Mouse (Mus musculus) myocyte (in vitro differentiated cells): ENCODE measurements around the gene Alk. TPM values are rescaled to one million over a fixed set of nuclear protein-coding genes. Genes with fewer than 3 reads are reported as not detected.

Experiments used
- H3K27me3 ChIP-seq: one replicate; pipeline ENCODE4 v1.6.1; 2011; ENCODE audit not compliant: control insufficient read depth, insufficient read depth, insufficient read length
- H3K36me3 ChIP-seq: one replicate; pipeline ENCODE4 v1.6.1; 2011; ENCODE audit not compliant: control insufficient read depth, insufficient read depth
- H3K4me2 ChIP-seq: one replicate; pipeline ENCODE4 v1.6.1; 2011; ENCODE audit warnings: low read depth, control low read depth
- H3K4me3 ChIP-seq: one replicate; pipeline ENCODE4 v1.5.1; 2011; ENCODE audit warnings: mild to moderate bottlenecking, control low read depth, moderate library complexity
- H3K79me2 ChIP-seq: one replicate; pipeline ENCODE4 v1.6.1; 2011; ENCODE audit not compliant: control insufficient read depth, insufficient read depth
- H3ac ChIP-seq: one replicate; pipeline ENCODE4 v1.6.1; 2011; ENCODE audit not compliant: control insufficient read depth, insufficient read length
- CEBPB ChIP-seq: IDR thresholded peaks from 2 replicates; pipeline ENCODE4 v1.6.1; 2011; ENCODE audit warnings: mild to moderate bottlenecking, moderate library complexity; ENCODE audit not compliant: poor library complexity, insufficient read depth, severe bottlenecking
- E2F4 ChIP-seq: IDR thresholded peaks from one replicate; pipeline ENCODE4 v1.6.1; 2011; ENCODE audit warnings: mild to moderate bottlenecking, control low read depth, moderate library complexity; ENCODE audit not compliant: insufficient read depth
- MAX ChIP-seq: IDR thresholded peaks from one replicate; pipeline ENCODE4 v1.6.1; 2011; ENCODE audit warnings: low read depth, mild to moderate bottlenecking, control low read depth
- MYOD1 ChIP-seq, 3 experiments: IDR thresholded peaks; one replicate each; pipeline ENCODE4 v1.6.1; 2011; ENCODE audit warnings: control low read depth in 2 of 3, low read depth in 2 of 3, mild to moderate bottlenecking in 2 of 3, moderate library complexity in 1 of 3; ENCODE audit not compliant: insufficient read length in 2 of 3, control insufficient read depth in 1 of 3
- MYOG ChIP-seq, 3 experiments: IDR thresholded peaks; one replicate each; pipeline ENCODE4 v1.6.1; 2011; ENCODE audit warnings: control low read depth in 2 of 3, low read depth in 2 of 3, mild to moderate bottlenecking in 2 of 3; ENCODE audit not compliant: insufficient read length in 2 of 3, control insufficient read depth in 1 of 3, insufficient read depth in 1 of 3
- POLR2A ChIP-seq: IDR thresholded peaks from one replicate; pipeline ENCODE4 v1.6.1; 2011; ENCODE audit warnings: low read depth, mild to moderate bottlenecking, control low read depth, moderate library complexity; ENCODE audit not compliant: insufficient read length
- POLR2AphosphoS2 ChIP-seq: IDR thresholded peaks from one replicate; pipeline ENCODE4 v1.6.1; 2011; ENCODE audit warnings: low read depth, control low read depth; ENCODE audit not compliant: insufficient read length
- REST ChIP-seq: IDR thresholded peaks from one replicate; pipeline ENCODE4 v1.6.1; 2011; ENCODE audit warnings: mild to moderate bottlenecking, control low read depth, moderate library complexity; ENCODE audit not compliant: insufficient read depth, insufficient read length
- SRF ChIP-seq: IDR thresholded peaks from one replicate; pipeline ENCODE4 v1.6.1; 2011; ENCODE audit warnings: low read depth; ENCODE audit not compliant: control insufficient read depth, insufficient read length
- TCF12 ChIP-seq: IDR thresholded peaks from one replicate; pipeline ENCODE4 v1.6.1; 2011; ENCODE audit warnings: mild to moderate bottlenecking, control low read depth; ENCODE audit not compliant: poor library complexity, insufficient read depth, severe bottlenecking
- TCF3 ChIP-seq: IDR thresholded peaks from one replicate; pipeline ENCODE4 v1.6.1; 2011; ENCODE audit warnings: low read depth, control low read depth; ENCODE audit not compliant: insufficient read length
- USF1 ChIP-seq: IDR thresholded peaks from one replicate; pipeline ENCODE4 v1.6.1; 2011; ENCODE audit warnings: low read depth, mild to moderate bottlenecking, control low read depth, moderate library complexity
- polyA plus RNA-seq: library from polyadenylated mRNA; unstranded; fragments of >200 nt; fragmentation: generic; extraction: Trizol; gene quantifications from one replicate; pipeline ENCODE4 v1.2.1, GENCODE M21; 2012; ENCODE audit warnings: missing spikeins

Gene Alk
- polyA plus RNA-seq, 1 experiment, result not detected

GRCm38 (mm10) chr17:72639400-72639799, 35.0 kb upstream of the Alk start:
- H3K4me2 ChIP-seq, result no peak overlapping the region

GRCm38 (mm10) chr17:72606251-72606650, 1.8 kb upstream of the Alk start:
- H3K79me2 ChIP-seq, result no peaks in the 10 kb centered on the region
- no peaks in the 10 kb centered on the region for H3K27me3 ChIP-seq
- no peaks in the 10 kb centered on the region for H3K36me3 ChIP-seq
- TF ChIP-seq E2F4, result no peak
- no peak for TF ChIP-seq POLR2A
- H3K4me2 ChIP-seq, result no peak overlapping the region
- H3K4me3 ChIP-seq, result no peak overlapping the region
- no peak overlapping the region for H3ac ChIP-seq

More at GRCm38 (mm10) chr17:72639400-72639799, 35.0 kb upstream of the Alk start:
- H3K36me3 ChIP-seq, result no peaks in the 10 kb centered on the region
- H3K27me3 ChIP-seq, result no peaks in the 10 kb centered on the region
- TF ChIP-seq SRF (no peak), CEBPB (no peak), TCF3 (no peak), TCF12 (no peak), POLR2AphosphoS2 (no peak), REST (no peak), MAX (no peak), POLR2A (no peak), E2F4 (no peak), MYOG (IDR thresholded peaks at IDR 0.05; ENCODE audit: control insufficient read depth in 1 of 3, insufficient read depth in 1 of 3, insufficient read length in 2 of 3, low read depth in 2 of 3) (no peak), MYOD1 (IDR thresholded peaks at IDR 0.05; ENCODE audit: control insufficient read depth in 1 of 3, insufficient read length in 2 of 3, low read depth in 2 of 3) (no peak), USF1 (no peak)
- no peaks in the 10 kb centered on the region for H3K79me2 ChIP-seq
- no peak overlapping the region for H3K4me3 ChIP-seq
- no peak overlapping the region for H3ac ChIP-seq

GRCm38 (mm10) chr17:72603886-72604609, 379 bp downstream of the Alk start:
- Histone ChIP-seq H3K79me2 (no peaks in the 10 kb centered on the region), H3K27me3 (no peaks in the 10 kb centered on the region), H3ac (no peak overlapping the region), H3K4me2 (no peak overlapping the region), H3K36me3 (no peaks in the 10 kb centered on the region), H3K4me3 (no peak overlapping the region)
- TF ChIP-seq REST (no peak), SRF (no peak), E2F4 (no peak), POLR2AphosphoS2 (no peak), CEBPB (no peak), TCF12 (no peak), MAX (no peak), TCF3 (no peak), POLR2A (no peak), USF1 (no peak), MYOD1 (IDR thresholded peaks at IDR 0.05; ENCODE audit: control insufficient read depth in 1 of 3, insufficient read length in 2 of 3, low read depth in 2 of 3) (no peak), MYOG (IDR thresholded peaks at IDR 0.05; ENCODE audit: control insufficient read depth in 1 of 3, insufficient read depth in 1 of 3, insufficient read length in 2 of 3, low read depth in 2 of 3) (no peak)

- TF ChIP-seq USF1 (no peak), REST (peak; percentile 90), E2F4 (no peak), POLR2AphosphoS2 (no peak), MYOG (IDR thresholded peaks at IDR 0.05; ENCODE audit: control insufficient read depth in 1 of 3, insufficient read depth in 1 of 3, insufficient read length in 2 of 3, low read depth in 2 of 3) (no peak), TCF3 (no peak), TCF12 (no peak)
- H3K4me2 ChIP-seq, result no peak overlapping the region
- no peaks in the 10 kb centered on the region for H3K79me2 ChIP-seq
- no peak overlapping the region for H3K4me3 ChIP-seq
- no peaks in the 10 kb centered on the region for H3K36me3 ChIP-seq
- H3K27me3 ChIP-seq, result no peaks in the 10 kb centered on the region
- H3ac ChIP-seq, result no peak overlapping the region
Measured at GRCm38 (mm10) chr17:72603118-72603885, 1.1 kb downstream of the Alk start.

- H3K27me3 ChIP-seq, result no peaks in the 10 kb centered on the region
- H3ac ChIP-seq, result no peak overlapping the region
- no peaks in the 10 kb centered on the region for H3K36me3 ChIP-seq
- H3K4me2 ChIP-seq, result no peak overlapping the region
- H3K79me2 ChIP-seq, result no peaks in the 10 kb centered on the region
- no peak overlapping the region for H3K4me3 ChIP-seq
- TF ChIP-seq MYOD1 (IDR thresholded peaks at IDR 0.05; ENCODE audit: control insufficient read depth in 1 of 3, insufficient read length in 2 of 3, low read depth in 2 of 3) (no peak), SRF (no peak), CEBPB (no peak), REST (no peak), MYOG (IDR thresholded peaks at IDR 0.05; ENCODE audit: control insufficient read depth in 1 of 3, insufficient read depth in 1 of 3, insufficient read length in 2 of 3, low read depth in 2 of 3) (no peak), MAX (no peak), E2F4 (no peak), POLR2AphosphoS2 (no peak), POLR2A (no peak), TCF12 (no peak), USF1 (no peak), TCF3 (no peak)
Measured at GRCm38 (mm10) chr17:72600806-72601205, 3.6 kb downstream of the Alk start.
